Mouse (Mus musculus) bone marrow macrophage, adult 2 months (primary cell): ENCODE measurements around the gene Eif4h.

Source experiments
- CTCF ChIP-seq: IDR thresholded peaks from 2 replicates; pipeline ENCODE4 v1.5.1; 2012; ENCODE audit warnings: low read depth, mild to moderate bottlenecking, low read length, moderate library complexity
- POLR2A ChIP-seq: IDR thresholded peaks from 2 replicates; pipeline ENCODE4 v1.6.1; 2012; ENCODE audit warnings: mild to moderate bottlenecking, low read depth, low read length, borderline replicate concordance

DNA sequence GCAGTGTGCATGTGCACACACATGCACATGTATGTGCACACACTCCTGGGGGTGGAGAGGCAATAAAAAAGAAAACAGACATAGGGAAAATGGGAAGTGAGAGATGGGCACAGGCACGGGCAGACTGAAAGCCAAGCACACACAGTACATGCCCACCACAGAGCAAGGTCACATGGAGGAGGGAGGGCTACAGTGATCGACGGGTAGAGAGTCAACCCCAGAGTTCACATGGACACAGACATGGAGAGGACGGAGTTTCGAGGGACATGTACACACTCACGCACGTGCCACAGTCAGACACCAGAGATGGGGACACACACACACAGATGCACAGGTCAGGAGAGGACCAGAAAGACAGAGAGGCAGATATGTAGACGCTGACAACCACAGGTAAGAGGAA lies 23.9 kb downstream of the Eif4h start:
- TF ChIP-seq POLR2A = no peak
- TF ChIP-seq CTCF = no peak
